Mouse (Mus musculus): ENCODE data around the gene Synrg. TPM values are rescaled to one million over a fixed set of nuclear protein-coding genes. Genes with fewer than 3 reads are reported as not detected.
A peak's percentile ranks its signal among the peaks of the same experiment; 100 is the strongest.

Synrg gene
- polyA plus RNA-seq, 1 experiment from 2014 or later: 6.0 TPM

DNA sequence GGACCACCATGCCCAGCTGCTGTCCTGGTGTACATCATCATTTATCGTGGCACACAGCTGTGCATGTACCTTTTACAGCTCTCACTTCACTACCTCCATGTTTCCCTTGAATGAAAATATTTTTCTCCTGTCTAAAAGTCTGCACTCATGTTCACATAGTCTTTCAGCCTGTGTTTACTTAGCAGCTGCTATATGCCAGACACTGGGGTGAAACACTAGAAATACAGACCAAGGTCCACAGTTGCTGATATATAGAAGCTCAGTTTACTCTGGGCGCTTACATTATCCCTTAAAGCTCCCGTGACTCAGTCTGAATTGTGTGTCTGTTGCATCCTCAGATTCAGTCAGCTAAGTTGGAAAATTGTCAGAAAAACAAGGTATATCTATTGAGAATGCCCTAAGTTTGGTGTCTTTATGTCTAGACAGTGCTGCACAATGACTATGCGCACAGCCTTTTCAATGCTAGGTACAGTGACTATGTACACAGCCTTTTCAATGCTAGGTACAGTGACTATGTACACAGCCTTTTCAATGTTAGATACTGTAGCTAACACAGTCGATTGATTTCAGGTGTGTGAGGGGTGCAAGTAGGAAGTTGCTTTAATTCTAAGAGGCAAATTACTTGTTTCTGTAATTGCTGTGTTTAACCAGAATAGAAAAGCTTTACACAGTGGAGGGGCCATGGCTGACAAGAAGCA lies 33.1 kb downstream of the Synrg start:
- no peak overlapping the region for H3K4me3 ChIP-seq (ENCODE audit: low read depth, low read length)
- no peak overlapping the region for H3K9ac ChIP-seq (ENCODE audit: low read depth, low read length)
- no peaks in the 10 kb centered on the region for H3K4me1 ChIP-seq (replicated peaks; ENCODE audit: control insufficient read depth, insufficient read depth, low read length)
- H3K9me3 ChIP-seq (ENCODE audit: control insufficient read depth): no peaks in the 10 kb centered on the region
- no peaks in the 10 kb centered on the region for H3K27me3 ChIP-seq (replicated peaks; ENCODE audit: control insufficient read depth, insufficient read depth, low read length)
- no peak for TF ChIP-seq CTCF (IDR thresholded peaks at IDR 0.05; ENCODE audit: low read depth)
- WGBS: 77% methylated on average over 5 of the region's 5 CpGs
- H3K27ac ChIP-seq (ENCODE audit: low read depth, low read length): no peak overlapping the region
- no peak overlapping the region for H3K4me2 ChIP-seq (replicated peaks; ENCODE audit: low read depth)
- no peak for ATAC-seq
- peaks cover 50% of the 10 kb centered on the region for H3K36me3 ChIP-seq (ENCODE audit: control insufficient read depth, insufficient read depth)

DNA sequence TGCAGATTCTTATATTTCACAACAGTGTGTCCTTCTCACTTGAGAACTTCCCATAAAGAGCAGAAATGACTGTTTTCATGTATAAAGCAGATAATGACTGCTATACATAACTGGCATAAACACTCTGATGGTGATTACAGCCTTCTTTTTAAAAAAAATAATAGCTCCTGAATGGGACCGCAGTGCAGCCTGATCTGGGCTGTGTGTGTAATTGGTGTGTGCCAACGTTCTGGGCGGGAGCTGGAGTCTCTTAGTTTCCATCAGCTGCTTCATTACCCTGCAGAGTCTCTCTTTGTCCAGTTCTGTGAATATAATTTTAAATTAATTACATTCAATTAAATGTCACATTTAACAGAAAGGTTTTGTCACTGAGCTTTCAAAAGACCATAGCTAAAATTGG lies 34.8 kb downstream of the Synrg start:
- H3K36me3 ChIP-seq (ENCODE audit: control insufficient read depth, insufficient read depth): peaks cover 52% of the 10 kb centered on the region
- TF ChIP-seq CTCF (IDR thresholded peaks at IDR 0.05; ENCODE audit: low read depth): no peak
- WGBS: 91% methylated on average over 3 of the region's 3 CpGs
- no peaks in the 10 kb centered on the region for H3K9me3 ChIP-seq (ENCODE audit: control insufficient read depth)
- no peak overlapping the region for H3K4me2 ChIP-seq (replicated peaks; ENCODE audit: low read depth)
- no peak overlapping the region for H3K9ac ChIP-seq (ENCODE audit: low read depth, low read length)
- H3K27me3 ChIP-seq (replicated peaks; ENCODE audit: control insufficient read depth, insufficient read depth, low read length): no peaks in the 10 kb centered on the region
- ATAC-seq: no peak
- no peak overlapping the region for H3K27ac ChIP-seq (ENCODE audit: low read depth, low read length)
- H3K4me3 ChIP-seq (ENCODE audit: low read depth, low read length): no peak overlapping the region
- no peaks in the 10 kb centered on the region for H3K4me1 ChIP-seq (replicated peaks; ENCODE audit: control insufficient read depth, insufficient read depth, low read length)

DNA sequence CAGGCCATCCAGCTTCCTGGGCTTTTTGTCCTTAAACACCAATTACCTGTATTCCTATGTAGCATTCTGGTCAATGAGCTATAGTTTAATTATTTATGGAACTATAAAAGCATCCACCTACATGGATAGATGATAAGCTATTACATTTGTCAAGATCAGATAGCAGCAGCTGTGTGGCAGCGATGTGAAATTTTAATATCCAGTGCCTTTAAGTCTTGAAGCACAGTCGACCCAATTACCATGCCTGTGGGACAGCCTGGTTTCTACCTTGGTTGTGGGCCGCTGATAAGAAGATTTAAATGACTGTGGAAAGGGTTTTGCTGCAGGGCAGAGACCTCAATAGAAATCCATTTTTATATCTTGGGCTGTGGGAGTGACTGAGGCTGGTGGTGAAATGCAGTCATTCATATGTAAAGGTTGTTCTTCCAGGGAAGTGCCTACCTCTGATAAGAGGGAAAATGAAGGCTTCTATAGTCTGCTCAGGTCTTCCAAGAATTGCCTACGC lies 35.2 kb downstream of the Synrg start:
- H3K4me1 ChIP-seq (replicated peaks; ENCODE audit: control insufficient read depth, insufficient read depth, low read length): no peaks in the 10 kb centered on the region
- no peak overlapping the region for H3K4me3 ChIP-seq (ENCODE audit: low read depth, low read length)
- no peaks in the 10 kb centered on the region for H3K27me3 ChIP-seq (replicated peaks; ENCODE audit: control insufficient read depth, insufficient read depth, low read length)
- H3K9me3 ChIP-seq (ENCODE audit: control insufficient read depth): no peaks in the 10 kb centered on the region
- no peak overlapping the region for H3K9ac ChIP-seq (ENCODE audit: low read depth, low read length)
- H3K4me2 ChIP-seq (replicated peaks; ENCODE audit: low read depth): no peak overlapping the region
- TF ChIP-seq CTCF (IDR thresholded peaks at IDR 0.05; ENCODE audit: low read depth): no peak
- no peak for ATAC-seq
- peaks cover 51% of the 10 kb centered on the region for H3K36me3 ChIP-seq (ENCODE audit: control insufficient read depth, insufficient read depth)
- no peak overlapping the region for H3K27ac ChIP-seq (ENCODE audit: low read depth, low read length)
- 90% methylated on average over 4 of the region's 4 CpGs for WGBS

DNA sequence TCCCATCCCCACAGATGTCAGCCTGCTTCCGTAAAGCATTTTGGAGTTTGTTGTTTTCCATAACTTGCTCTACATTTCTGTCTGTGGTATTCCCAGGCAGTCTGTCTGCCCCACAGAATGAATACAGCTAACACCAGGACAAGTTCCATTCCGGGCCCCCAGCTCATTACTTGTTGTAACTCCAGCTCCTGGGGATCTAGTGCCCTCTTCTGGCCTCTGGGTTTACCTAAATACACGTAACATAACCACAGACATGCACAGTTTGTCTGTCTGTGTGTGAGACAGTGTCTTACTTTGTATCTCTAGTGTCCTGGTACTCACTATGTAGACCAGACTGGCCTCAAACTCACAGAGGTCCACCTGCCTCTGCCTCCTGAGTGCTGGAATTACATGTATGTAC lies 37.0 kb downstream of the Synrg start:
- H3K9ac ChIP-seq (ENCODE audit: low read depth, low read length): no peak overlapping the region
- no peak overlapping the region for H3K4me2 ChIP-seq (replicated peaks; ENCODE audit: low read depth)
- no peaks in the 10 kb centered on the region for H3K4me1 ChIP-seq (replicated peaks; ENCODE audit: control insufficient read depth, insufficient read depth, low read length)
- H3K9me3 ChIP-seq (ENCODE audit: control insufficient read depth): no peaks in the 10 kb centered on the region
- H3K27ac ChIP-seq (ENCODE audit: low read depth, low read length): no peak overlapping the region
- H3K4me3 ChIP-seq (ENCODE audit: low read depth, low read length): no peak overlapping the region
- no peaks in the 10 kb centered on the region for H3K27me3 ChIP-seq (replicated peaks; ENCODE audit: control insufficient read depth, insufficient read depth, low read length)
- WGBS: 96% methylated on average over 3 of the region's 3 CpGs
- H3K36me3 ChIP-seq (ENCODE audit: control insufficient read depth, insufficient read depth): peaks cover 50% of the 10 kb centered on the region
- ATAC-seq: no peak
- TF ChIP-seq CTCF (IDR thresholded peaks at IDR 0.05; ENCODE audit: low read depth): peak; percentile 36; the same call in 1 of the 2 replicates

DNA sequence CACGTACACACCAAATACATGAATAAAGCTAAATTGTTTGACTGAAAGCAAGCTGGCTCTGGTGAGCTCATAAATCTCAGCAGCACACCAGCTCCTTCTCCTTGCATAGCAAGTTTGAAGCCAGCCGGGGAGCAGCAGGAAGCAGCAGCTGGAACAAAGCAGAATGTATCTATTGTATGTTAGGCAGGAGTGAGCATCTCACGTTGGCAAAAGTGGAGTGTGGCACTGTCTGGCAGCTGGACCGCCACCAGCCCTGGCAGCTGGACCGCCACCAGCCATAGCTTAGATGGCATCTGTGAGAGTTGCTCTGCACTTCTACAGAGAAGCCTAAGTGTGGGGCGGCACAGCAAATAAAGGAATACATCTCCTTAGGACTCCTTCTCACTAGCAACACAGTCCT lies 39.8 kb downstream of the Synrg start:
- TF ChIP-seq CTCF (IDR thresholded peaks at IDR 0.05; ENCODE audit: low read depth): no peak
- Histone ChIP-seq H3K4me3 (ENCODE audit: low read depth, low read length) (no peak overlapping the region), H3K27ac (ENCODE audit: low read depth, low read length) (no peak overlapping the region), H3K27me3 (replicated peaks; ENCODE audit: control insufficient read depth, insufficient read depth, low read length) (no peaks in the 10 kb centered on the region), H3K4me1 (replicated peaks; ENCODE audit: control insufficient read depth, insufficient read depth, low read length) (no peaks in the 10 kb centered on the region), H3K9ac (ENCODE audit: low read depth, low read length) (no peak overlapping the region), H3K4me2 (replicated peaks; ENCODE audit: low read depth) (no peak overlapping the region), H3K9me3 (ENCODE audit: control insufficient read depth) (no peaks in the 10 kb centered on the region), H3K36me3 (ENCODE audit: control insufficient read depth, insufficient read depth) (peaks cover 56% of the 10 kb centered on the region)
- no peak for ATAC-seq
- WGBS: 90% methylated on average over 6 of the region's 6 CpGs

- H3K9ac ChIP-seq (ENCODE audit: low read depth, low read length): no peak overlapping the region
- peak; percentile 41 for TF ChIP-seq CTCF (IDR thresholded peaks at IDR 0.05; ENCODE audit: low read depth)
- no peak overlapping the region for H3K4me3 ChIP-seq (ENCODE audit: low read depth, low read length)
- 86% methylated on average over 9 of the region's 9 CpGs for WGBS
- no peak overlapping the region for H3K27ac ChIP-seq (ENCODE audit: low read depth, low read length)
- H3K4me1 ChIP-seq (replicated peaks; ENCODE audit: control insufficient read depth, insufficient read depth, low read length): no peaks in the 10 kb centered on the region
- ATAC-seq: no peak
- H3K4me2 ChIP-seq (replicated peaks; ENCODE audit: low read depth): no peak overlapping the region
- H3K9me3 ChIP-seq (ENCODE audit: control insufficient read depth): no peaks in the 10 kb centered on the region
- peaks cover 38% of the 10 kb centered on the region for H3K36me3 ChIP-seq (ENCODE audit: control insufficient read depth, insufficient read depth)
- H3K27me3 ChIP-seq (replicated peaks; ENCODE audit: control insufficient read depth, insufficient read depth, low read length): 0 out of 2 replicates have a peak, but pooled peaks cover 4% of the 10 kb centered on the region
Measured at GRCm38 (mm10) chr11:84009001-84009400, 44.8 kb downstream of the Synrg start.
